Mouse (Mus musculus): Measurements from ENCODE around the gene Smtn. TPM values are rescaled to one million over a fixed set of nuclear protein-coding genes. Genes with fewer than 3 reads are reported as not detected.
A peak's percentile ranks its signal among the peaks of the same experiment; 100 is the strongest.

Gene Smtn
- polyA plus RNA-seq, 1 experiment from 2014 or later = 103 TPM

DNA sequence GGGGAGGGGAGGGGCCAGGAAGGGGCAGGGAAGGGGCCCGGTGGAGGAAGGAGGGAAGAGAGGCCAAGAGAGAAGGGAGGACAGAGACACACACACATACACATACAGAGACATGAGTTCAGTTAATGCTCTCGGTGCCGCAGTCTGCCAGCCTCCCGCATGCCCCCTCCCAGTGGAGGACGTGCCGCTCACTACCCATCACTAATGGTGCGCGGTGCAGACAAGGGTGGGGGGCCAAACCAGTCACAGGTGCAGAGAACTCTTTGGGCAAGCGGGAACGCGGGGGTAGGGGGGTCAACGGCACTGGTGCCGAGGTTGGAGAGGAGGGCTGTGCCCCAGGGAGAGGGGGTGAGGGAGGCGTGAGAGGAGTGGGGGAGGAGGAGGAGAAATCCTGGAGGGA, 19.5 kb downstream of the Smtn start:
- no peak for TF ChIP-seq EP300 (optimal IDR thresholded peaks at IDR 0.05)
- TF ChIP-seq CTCF (IDR thresholded peaks at IDR 0.05; ENCODE audit: low read depth) = no peak
- WGBS = 78% methylated on average over 14 of the region's 14 CpGs
- no peaks in the 10 kb centered on the region for H3K9me3 ChIP-seq (ENCODE audit: control insufficient read depth, low read length)
- peaks cover 9% of the 10 kb centered on the region for H3K4me1 ChIP-seq (replicated peaks; ENCODE audit: control insufficient read depth, insufficient read depth)
- H3K4me3 ChIP-seq (ENCODE audit: low read depth, low read length) = no peak overlapping the region
- peaks cover 46% of the 10 kb centered on the region for H3K36me3 ChIP-seq (ENCODE audit: control insufficient read depth, insufficient read depth, low read length)
- H3K27me3 ChIP-seq (ENCODE audit: control insufficient read depth, insufficient read depth, low read length) = no peaks in the 10 kb centered on the region
- H3K4me2 ChIP-seq (replicated peaks; ENCODE audit: low read depth) = no peak overlapping the region
- no peak overlapping the region; the same call in 1 of the 2 replicates for H3K27ac ChIP-seq (replicated peaks)
- DNase-seq (ENCODE audit: low spot score) (no peak), ATAC-seq (ENCODE audit: low FRiP score, low TSS enrichment) (no peak)
- no peak overlapping the region for H3K9ac ChIP-seq (ENCODE audit: low read length)

GRCm38 (mm10) chr11:3519756-3520398, 20.5 kb downstream of the Smtn start:
- WGBS = 67% methylated on average over 11 of the region's 11 CpGs
- no peak overlapping the region for H3K9ac ChIP-seq (ENCODE audit: low read length)
- TF ChIP-seq CTCF (IDR thresholded peaks at IDR 0.05; ENCODE audit: low read depth) (no peak), EP300 (optimal IDR thresholded peaks at IDR 0.05) (no peak)
- peaks cover 9% of the 10 kb centered on the region for H3K4me1 ChIP-seq (replicated peaks; ENCODE audit: control insufficient read depth, insufficient read depth)
- ATAC-seq (ENCODE audit: low FRiP score, low TSS enrichment) (no peak), DNase-seq (ENCODE audit: low spot score) (no peak)
- no peaks in the 10 kb centered on the region for H3K9me3 ChIP-seq (ENCODE audit: control insufficient read depth, low read length)
- H3K27me3 ChIP-seq (ENCODE audit: control insufficient read depth, insufficient read depth, low read length) = no peaks in the 10 kb centered on the region
- peaks cover 38% of the 10 kb centered on the region for H3K36me3 ChIP-seq (ENCODE audit: control insufficient read depth, insufficient read depth, low read length)
- H3K4me2 ChIP-seq (replicated peaks; ENCODE audit: low read depth) = no peak overlapping the region
- H3K4me3 ChIP-seq (ENCODE audit: low read depth, low read length) = no peak overlapping the region
- H3K27ac ChIP-seq (replicated peaks) = peak overlapping the region; percentile 41

DNA sequence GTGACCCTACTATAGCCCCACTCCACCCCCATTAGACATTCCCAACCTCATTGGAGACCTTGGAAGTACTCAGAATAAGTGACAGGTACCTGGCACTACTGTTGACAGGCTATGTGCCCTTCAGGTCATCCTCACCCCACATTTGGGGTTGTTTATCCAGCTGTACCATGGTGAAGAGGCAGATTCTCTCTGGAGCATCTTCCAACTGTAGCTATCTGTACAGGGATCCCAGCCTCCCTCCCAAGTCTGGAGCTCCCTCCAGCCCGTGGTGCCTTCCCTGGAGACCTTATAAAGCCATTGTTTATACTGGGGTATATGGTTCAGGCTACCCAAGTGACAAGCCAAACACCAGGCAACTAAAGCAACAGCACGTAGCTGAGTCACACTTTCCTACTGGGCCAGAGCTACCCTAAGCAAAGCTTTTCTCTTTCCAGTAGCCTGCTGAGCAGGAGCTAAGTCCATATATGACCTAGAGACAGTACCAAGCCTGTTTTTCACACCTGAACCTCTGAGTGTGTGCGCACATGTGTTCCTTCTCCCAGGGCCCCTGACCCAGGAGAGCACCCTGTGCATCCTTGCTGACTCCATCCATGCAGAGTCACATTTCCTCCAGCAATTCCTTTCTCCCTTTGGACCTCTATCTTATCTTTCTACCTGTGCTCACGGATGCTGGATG, 21.2 kb downstream of the Smtn start:
- Histone ChIP-seq H3K27ac (replicated peaks) (peak overlapping the region; percentile 65), H3K27me3 (ENCODE audit: control insufficient read depth, insufficient read depth, low read length) (no peaks in the 10 kb centered on the region), H3K4me3 (ENCODE audit: low read depth, low read length) (no peak overlapping the region), H3K9me3 (ENCODE audit: control insufficient read depth, low read length) (no peaks in the 10 kb centered on the region), H3K4me2 (replicated peaks; ENCODE audit: low read depth) (no peak overlapping the region), H3K4me1 (replicated peaks; ENCODE audit: control insufficient read depth, insufficient read depth) (peaks cover 9% of the 10 kb centered on the region), H3K36me3 (ENCODE audit: control insufficient read depth, insufficient read depth, low read length) (peaks cover 31% of the 10 kb centered on the region), H3K9ac (ENCODE audit: low read length) (no peak overlapping the region)
- ATAC-seq (ENCODE audit: low FRiP score, low TSS enrichment) (peak; percentile 11; the same call in 1 of the 2 replicates), DNase-seq (ENCODE audit: low spot score) (no peak)
- 56% methylated on average over 4 of the region's 4 CpGs for WGBS
- TF ChIP-seq EP300 (optimal IDR thresholded peaks at IDR 0.05) (no peak), CTCF (IDR thresholded peaks at IDR 0.05; ENCODE audit: low read depth) (no peak)

GRCm38 (mm10) chr11:3517846-3518732, 22.3 kb downstream of the Smtn start:
- 38% methylated on average over 13 of the region's 13 CpGs for WGBS
- DNase-seq (ENCODE audit: low spot score) (no peak), ATAC-seq (ENCODE audit: low FRiP score, low TSS enrichment) (no peak)
- no peak overlapping the region for H3K4me3 ChIP-seq (ENCODE audit: low read depth, low read length)
- H3K9ac ChIP-seq (ENCODE audit: low read length) = no peak overlapping the region
- no peaks in the 10 kb centered on the region for H3K9me3 ChIP-seq (ENCODE audit: control insufficient read depth, low read length)
- no peaks in the 10 kb centered on the region for H3K27me3 ChIP-seq (ENCODE audit: control insufficient read depth, insufficient read depth, low read length)
- TF ChIP-seq CTCF (IDR thresholded peaks at IDR 0.05; ENCODE audit: low read depth) (no peak), EP300 (optimal IDR thresholded peaks at IDR 0.05) (no peak)
- peak overlapping the region; percentile 65 for H3K27ac ChIP-seq (replicated peaks)
- peaks cover 25% of the 10 kb centered on the region for H3K36me3 ChIP-seq (ENCODE audit: control insufficient read depth, insufficient read depth, low read length)
- H3K4me1 ChIP-seq (replicated peaks; ENCODE audit: control insufficient read depth, insufficient read depth) = peaks cover 9% of the 10 kb centered on the region
- H3K4me2 ChIP-seq (replicated peaks; ENCODE audit: low read depth) = no peak overlapping the region; the same call in 1 of the 2 replicates

- ATAC-seq (ENCODE audit: low FRiP score, low TSS enrichment) (peak; percentile 28; the same call in 1 of the 2 replicates), DNase-seq (ENCODE audit: low spot score) (peak; percentile 60)
- Histone ChIP-seq H3K36me3 (ENCODE audit: control insufficient read depth, insufficient read depth, low read length) (peaks cover 18% of the 10 kb centered on the region), H3K4me2 (replicated peaks; ENCODE audit: low read depth) (peak overlapping the region; percentile 61), H3K9me3 (ENCODE audit: control insufficient read depth, low read length) (no peaks in the 10 kb centered on the region), H3K4me3 (ENCODE audit: low read depth, low read length) (peak overlapping the region; percentile 23), H3K9ac (ENCODE audit: low read length) (peak overlapping the region; percentile 41; the same call in 1 of the 2 replicates), H3K4me1 (replicated peaks; ENCODE audit: control insufficient read depth, insufficient read depth) (peaks cover 9% of the 10 kb centered on the region), H3K27me3 (ENCODE audit: control insufficient read depth, insufficient read depth, low read length) (no peaks in the 10 kb centered on the region), H3K27ac (replicated peaks) (peak overlapping the region; percentile 18; the same call in 1 of the 2 replicates)
- 2% methylated on average over 50 of the region's 50 CpGs for WGBS
- TF ChIP-seq CTCF (IDR thresholded peaks at IDR 0.05; ENCODE audit: low read depth) (no peak; the same call in 1 of the 2 replicates), EP300 (optimal IDR thresholded peaks at IDR 0.05) (peak; percentile 18)
Measured at GRCm38 (mm10) chr11:3516859-3517845, 23.3 kb downstream of the Smtn start.

Data from stomach, postnatal 0 days (tissue).